Mouse (Mus musculus): ENCODE data around the gene Stam2.

- TF ChIP-seq POLR2A (IDR thresholded peaks at IDR 0.05; ENCODE audit: low read depth, low read length) (no peak), CTCF (IDR thresholded peaks at IDR 0.05; ENCODE audit: extremely low read depth, insufficient read depth, insufficient read length, insufficient replicate concordance) (no peak)
These were observed 32.3 kb upstream of the Stam2 start for GRCm38 (mm10) chr2:52774373-52774772.
